Mouse (Mus musculus) lung, adult 2 months (tissue): ENCODE data around the gene Patz1.

Experiments
- CTCF ChIP-seq: fragments of 200-500 bp; IDR thresholded peaks from 2 replicates; pipeline ENCODE4 v1.5.1; 2011; ENCODE audit warnings: mild to moderate bottlenecking, low read length, control low read depth; ENCODE audit not compliant: insufficient read depth
- POLR2A ChIP-seq: fragments of 200-500 bp; IDR thresholded peaks from 2 replicates; pipeline ENCODE4 v1.6.1; 2011; ENCODE audit warnings: low read depth, mild to moderate bottlenecking, control low read depth, low read length, borderline replicate concordance; ENCODE audit errors: extremely low read depth

- TF ChIP-seq POLR2A (no peak), CTCF (no peak)
Observed at GRCm38 (mm10) chr11:3302792-3303191, 14.1 kb downstream of the Patz1 start.
